Mouse (Mus musculus) forebrain, embryonic 11.5 days (tissue): ENCODE data around the gene Olfr1357. TPM values are rescaled to one million over a fixed set of nuclear protein-coding genes. Genes with fewer than 3 reads are reported as not detected.
A peak's percentile ranks its signal among the peaks of the same experiment; 100 is the strongest.

Experiments used
- ATAC-seq: fragments of 200-750 bp; cut with Nextera tagmentation; replicated peaks from 2 replicates; pipeline ENCODE4 v1.8.0; 2017; ENCODE audit warnings: moderate TSS enrichment; ENCODE audit not compliant: low FRiP score
- DNase-seq: peaks from one replicate; pipeline ENCODE4 v3.0.0-alpha.2; 2017; ENCODE audit warnings: low spot score
- H3K27ac ChIP-seq: fragments of 300-500 bp; sonication (generic); 2 replicates; pipeline ENCODE4 v1.5.1; 2014; ENCODE audit warnings: low read depth, low read length
- H3K27me3 ChIP-seq: fragments of 300-500 bp; sonication (generic); 2 replicates; pipeline ENCODE4 v1.6.1; 2014; ENCODE audit warnings: mild to moderate bottlenecking, low read length, mixed read lengths; ENCODE audit not compliant: control insufficient read depth, insufficient read depth
- H3K36me3 ChIP-seq: fragments of 300-500 bp; sonication (generic); 2 replicates; pipeline ENCODE4 v1.6.1; 2014; ENCODE audit warnings: mild to moderate bottlenecking, low read length, moderate library complexity, mixed read lengths; ENCODE audit not compliant: control insufficient read depth, insufficient read depth
- H3K4me1 ChIP-seq: fragments of 300-500 bp; sonication (generic); replicated peaks from 2 replicates; pipeline ENCODE4 v1.6.1; 2014; ENCODE audit warnings: low read length, mixed read lengths; ENCODE audit not compliant: control insufficient read depth, insufficient read depth
- H3K4me2 ChIP-seq: fragments of 300-500 bp; sonication (generic); 2 replicates; pipeline ENCODE4 v1.6.1; 2014; ENCODE audit warnings: low read depth, mild to moderate bottlenecking, low read length, moderate library complexity, mixed read lengths; ENCODE audit not compliant: severe bottlenecking
- H3K4me3 ChIP-seq: fragments of 300-500 bp; sonication (generic); 2 replicates; pipeline ENCODE4 v1.5.1; 2014; ENCODE audit warnings: low read depth, low read length
- H3K9ac ChIP-seq: fragments of 300-500 bp; sonication (generic); 2 replicates; pipeline ENCODE4 v1.6.1; 2014; ENCODE audit warnings: low read length
- H3K9me3 ChIP-seq: fragments of 300-500 bp; sonication (generic); 2 replicates; pipeline ENCODE4 v1.6.1; 2016; ENCODE audit warnings: low read length, mixed read lengths; ENCODE audit not compliant: control insufficient read depth
- WGBS: fragments of 180-500 bp; shearing (Covaris S2); extraction: QIAGEN DNeasy Blood & Tissue Kit; methylation state at CpG from one replicate; pipeline ENCODE4 v1.1.7; 2014; 5-methylcytosine and 5-hydroxymethylcytosine counted together
- polyA plus RNA-seq: library from polyadenylated mRNA; unstranded; fragments of >200 nt; fragmentation: Nextera tagmentation; extraction: Ambion mirVana; gene quantifications from 2 replicates; pipeline ENCODE4 v1.2.1, GENCODE M21; 2014

Gene Olfr1357
- polyA plus RNA-seq, 1 experiment from 2014 or later: not detected

DNA sequence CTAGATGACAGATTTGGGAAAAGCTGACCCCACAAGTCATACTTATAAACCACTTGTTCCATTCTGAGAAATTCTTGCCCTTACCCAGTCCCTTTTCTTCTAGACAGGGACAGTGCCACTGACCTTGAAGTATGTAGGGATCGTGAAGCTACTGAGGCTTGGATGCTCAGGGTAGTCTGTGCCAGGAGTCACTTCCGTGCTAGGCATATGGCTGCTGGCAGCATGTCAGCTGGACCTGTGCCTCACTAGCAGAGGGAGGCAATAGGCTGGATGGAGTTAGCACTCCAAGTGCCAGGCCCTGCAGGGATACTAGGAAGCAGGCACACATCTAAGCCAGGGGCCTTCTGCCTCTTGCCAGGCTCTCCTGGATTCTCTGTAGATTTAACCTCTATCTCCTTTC, 42.2 kb downstream of the Olfr1357 start:
- Histone ChIP-seq H3K9ac (no peak overlapping the region), H3K9me3 (no peaks in the 10 kb centered on the region), H3K4me2 (no peak overlapping the region), H3K4me1 (no peaks in the 10 kb centered on the region), H3K27me3 (no peaks in the 10 kb centered on the region), H3K36me3 (no peaks in the 10 kb centered on the region; the same call in 1 of the 2 replicates), H3K27ac (no peak overlapping the region), H3K4me3 (no peak overlapping the region)
- DNase-seq (no peak), ATAC-seq (no peak)
- 85% methylated on average over 2 of the region's 2 CpGs for WGBS

DNA sequence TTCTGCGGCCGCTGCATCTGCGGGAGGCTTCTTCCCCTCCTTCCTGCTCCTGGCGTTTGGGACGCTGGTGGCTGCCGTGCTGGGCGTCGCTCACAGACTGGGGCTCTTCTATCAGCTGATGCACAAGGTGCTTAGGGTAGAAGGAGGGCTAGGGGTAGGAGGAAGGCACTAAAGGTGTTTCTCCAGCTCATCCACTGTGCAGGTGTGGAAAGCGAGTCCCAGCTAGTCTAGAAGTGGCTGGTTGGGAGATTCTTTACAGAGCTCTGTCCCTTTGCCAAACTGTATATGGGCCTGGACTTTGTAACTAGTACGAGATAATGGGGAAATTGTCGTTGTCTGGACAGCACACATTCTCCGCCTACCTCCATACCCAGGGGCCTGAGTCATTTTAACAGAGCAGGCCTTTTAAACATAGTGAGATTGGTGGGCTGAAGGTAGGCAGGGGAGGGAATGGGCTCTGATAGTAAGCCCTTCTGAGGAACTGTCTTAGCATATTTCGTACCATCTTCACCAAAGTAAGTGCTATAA, 42.7 kb downstream of the Olfr1357 start:
- WGBS: 19% methylated on average over 13 of the region's 13 CpGs
- Histone ChIP-seq H3K4me3 (peak overlapping the region; percentile 59), H3K9me3 (no peaks in the 10 kb centered on the region), H3K27ac (no peak overlapping the region), H3K4me2 (peak overlapping the region; percentile 51), H3K4me1 (no peaks in the 10 kb centered on the region), H3K27me3 (no peaks in the 10 kb centered on the region), H3K9ac (peak overlapping the region; percentile 64), H3K36me3 (no peaks in the 10 kb centered on the region; the same call in 1 of the 2 replicates)
- ATAC-seq (peak; percentile 52), DNase-seq (no peak)

GRCm38 (mm10) chr10:78574250-78575104, 43.4 kb downstream of the Olfr1357 start, which contains the start of gene Ilvbl:
Gene Ilvbl, plus strand, starts transcription at chr10:78574346.
- H3K27me3 ChIP-seq: no peaks in the 10 kb centered on the region
- peak within 1 kb of the TSS; percentile 57; the same call in 1 of the 2 replicates for H3K27ac ChIP-seq
- peak; percentile 94 for DNase-seq
- H3K36me3 ChIP-seq: no peaks in the 10 kb centered on the region; the same call in 1 of the 2 replicates
- ATAC-seq: peak; percentile 91
- peak within 1 kb of the TSS; percentile 64 for H3K9ac ChIP-seq
- H3K4me2 ChIP-seq: peak within 1 kb of the TSS; percentile 51
- under 1% methylated on average over 51 of the region's 51 CpGs for WGBS
- no peaks in the 10 kb centered on the region for H3K4me1 ChIP-seq
- no peaks in the 10 kb centered on the region for H3K9me3 ChIP-seq
- H3K4me3 ChIP-seq: peak within 1 kb of the TSS; percentile 59

DNA sequence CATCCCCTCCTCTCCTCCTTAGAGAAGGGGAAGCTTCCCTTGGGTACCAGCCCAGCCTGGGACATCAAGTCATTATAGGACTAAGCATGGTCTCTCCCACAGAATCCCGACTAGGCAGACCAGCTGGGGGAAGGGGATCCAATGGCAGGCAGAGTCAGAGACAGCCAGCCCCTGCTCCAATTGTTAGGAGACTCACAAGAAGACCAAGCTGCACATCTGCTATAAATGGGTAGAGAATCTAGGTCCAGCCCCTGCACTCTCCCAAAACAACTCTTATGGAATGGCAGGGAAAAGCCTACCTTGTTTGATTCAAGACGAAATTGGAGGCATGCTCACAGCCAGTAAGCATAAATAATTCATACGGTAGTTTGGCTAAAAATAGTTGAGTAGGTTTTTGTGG, 44.6 kb downstream of the Olfr1357 start:
- H3K36me3 ChIP-seq: no peaks in the 10 kb centered on the region
- H3K4me2 ChIP-seq: no peak overlapping the region
- no peaks in the 10 kb centered on the region for H3K27me3 ChIP-seq
- no peak overlapping the region for H3K9ac ChIP-seq
- no peak overlapping the region for H3K4me3 ChIP-seq
- no peaks in the 10 kb centered on the region for H3K9me3 ChIP-seq
- H3K27ac ChIP-seq: no peak overlapping the region
- no peak for ATAC-seq
- no peaks in the 10 kb centered on the region for H3K4me1 ChIP-seq
- DNase-seq: no peak
- WGBS: 81% methylated on average over 3 of the region's 3 CpGs

- Histone ChIP-seq H3K4me2 (no peak overlapping the region), H3K9me3 (no peaks in the 10 kb centered on the region), H3K9ac (no peak overlapping the region), H3K36me3 (no peaks in the 10 kb centered on the region), H3K27me3 (no peaks in the 10 kb centered on the region), H3K27ac (no peak overlapping the region), H3K4me1 (no peaks in the 10 kb centered on the region), H3K4me3 (no peak overlapping the region)
- ATAC-seq (no peak), DNase-seq (no peak)
- 61% methylated on average over 2 of the region's 2 CpGs for WGBS
Measured at GRCm38 (mm10) chr10:78570897-78571296, 47.0 kb downstream of the Olfr1357 start.

DNA sequence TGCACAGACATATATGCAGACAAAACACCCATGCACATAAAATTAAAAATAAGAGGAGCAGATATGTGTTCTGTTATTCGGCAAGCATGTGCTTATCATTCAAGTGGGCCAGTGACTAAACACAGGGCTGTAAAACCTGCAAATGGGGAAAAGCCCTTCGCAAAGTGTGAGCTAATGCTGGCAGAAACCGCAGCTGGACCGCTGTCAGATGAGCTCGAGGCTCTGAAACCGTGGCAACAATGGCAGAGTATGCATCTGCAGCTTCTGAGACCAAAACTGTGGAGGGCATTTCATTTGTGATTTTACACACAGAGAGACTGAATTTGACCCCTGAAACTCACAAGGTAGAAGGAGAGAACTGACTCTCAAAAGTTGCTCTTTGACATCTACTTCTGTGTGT, 47.5 kb downstream of the Olfr1357 start:
- no peak for DNase-seq
- H3K9ac ChIP-seq: no peak overlapping the region
- WGBS: 77% methylated on average over 6 of the region's 6 CpGs
- H3K36me3 ChIP-seq: no peaks in the 10 kb centered on the region
- no peaks in the 10 kb centered on the region for H3K27me3 ChIP-seq
- no peaks in the 10 kb centered on the region for H3K4me1 ChIP-seq
- H3K4me2 ChIP-seq: no peak overlapping the region
- H3K27ac ChIP-seq: no peak overlapping the region
- no peak for ATAC-seq
- H3K9me3 ChIP-seq: no peaks in the 10 kb centered on the region
- H3K4me3 ChIP-seq: no peak overlapping the region

- Histone ChIP-seq H3K4me1 (no peaks in the 10 kb centered on the region), H3K9ac (no peak overlapping the region), H3K27ac (no peak overlapping the region), H3K9me3 (no peaks in the 10 kb centered on the region), H3K4me2 (no peak overlapping the region), H3K4me3 (no peak overlapping the region), H3K36me3 (no peaks in the 10 kb centered on the region), H3K27me3 (no peaks in the 10 kb centered on the region)
- 57% methylated on average over 3 of the region's 3 CpGs for WGBS
- no peak for DNase-seq
- ATAC-seq: no peak
Measured at GRCm38 (mm10) chr10:78569686-78570085, 48.2 kb downstream of the Olfr1357 start.

- 86% methylated on average over 3 of the region's 3 CpGs for WGBS
- no peak overlapping the region for H3K4me2 ChIP-seq
- no peak overlapping the region for H3K4me3 ChIP-seq
- ATAC-seq (no peak), DNase-seq (no peak)
- no peak overlapping the region for H3K27ac ChIP-seq
- H3K9ac ChIP-seq: no peak overlapping the region
- H3K4me1 ChIP-seq: no peaks in the 10 kb centered on the region
- H3K27me3 ChIP-seq: no peaks in the 10 kb centered on the region
- H3K9me3 ChIP-seq: no peaks in the 10 kb centered on the region
- H3K36me3 ChIP-seq: no peaks in the 10 kb centered on the region
Measured at GRCm38 (mm10) chr10:78569191-78569590, 48.7 kb downstream of the Olfr1357 start.
